Mouse (Mus musculus) thymus, postnatal 10 days (tissue): Measurements from ENCODE around the gene Tacr1.

ENCODE experiments used
- DNase-seq, 2 experiments: peaks; one replicate each; pipeline ENCODE4 v3.0.0; 2021; ENCODE audit warnings: low spot score in 2 of 2

Tacr1 gene

GRCm38 (mm10) chr6:82525107-82525867 is 123.2 kb downstream of the Tacr1 start:
- no peak for DNase-seq

GRCm38 (mm10) chr6:82528631-82529030 is 126.5 kb downstream of the Tacr1 start:
- DNase-seq = no peak

- no peak for DNase-seq
Observed at GRCm38 (mm10) chr6:82536641-82537040, 134.5 kb downstream of the Tacr1 start.

- DNase-seq = no peak
Observed at GRCm38 (mm10) chr6:82549270-82549669, 147.1 kb downstream of the Tacr1 start.

GRCm38 (mm10) chr6:82575445-82575844 is 173.3 kb downstream of the Tacr1 start:
- no peak for DNase-seq

- no peak for DNase-seq
Observed at GRCm38 (mm10) chr6:82585396-82585795, 183.3 kb downstream of the Tacr1 start.

GRCm38 (mm10) chr6:82589387-82589786 is 187.3 kb downstream of the Tacr1 start:
- DNase-seq = no peak

- DNase-seq = no peak
Observed at GRCm38 (mm10) chr6:82595461-82596090, 193.4 kb downstream of the Tacr1 start.

- DNase-seq = no peak
Observed at GRCm38 (mm10) chr6:82603228-82603627, 201.1 kb downstream of the Tacr1 start.

GRCm38 (mm10) chr6:82603665-82604064 is 201.5 kb downstream of the Tacr1 start:
- DNase-seq = peak in 1 of 2 experiments; percentile 20

GRCm38 (mm10) chr6:82604791-82605190 is 202.7 kb downstream of the Tacr1 start:
- no peak for DNase-seq

GRCm38 (mm10) chr6:82608756-82609155 is 206.6 kb downstream of the Tacr1 start:
- no peak for DNase-seq

- DNase-seq = no peak
Observed at GRCm38 (mm10) chr6:82609339-82609926, 207.3 kb downstream of the Tacr1 start.
